Mouse (Mus musculus) forebrain, embryonic 15.5 days (tissue): ENCODE results near the gene Anks3. TPM values are rescaled to one million over a fixed set of nuclear protein-coding genes. Genes with fewer than 3 reads are reported as not detected.

Source experiments
- ATAC-seq: fragments of 200-750 bp; cut with Nextera tagmentation; replicated peaks from 2 replicates; pipeline ENCODE4 v1.8.0; 2017; ENCODE audit warnings: mild to moderate bottlenecking, moderate TSS enrichment, moderate library complexity
- H3K27ac ChIP-seq: fragments of 300-500 bp; sonication (generic); replicated peaks from 2 replicates; pipeline ENCODE4 v1.5.1; 2015; ENCODE audit warnings: mild to moderate bottlenecking, inconsistent platforms
- H3K27me3 ChIP-seq: fragments of 300-500 bp; sonication (generic); 2 replicates; pipeline ENCODE4 v1.6.1; 2015; ENCODE audit warnings: inconsistent platforms
- H3K36me3 ChIP-seq: fragments of 300-500 bp; sonication (generic); 2 replicates; pipeline ENCODE4 v1.6.1; 2015; ENCODE audit warnings: mild to moderate bottlenecking, inconsistent platforms
- H3K4me1 ChIP-seq: fragments of 300-500 bp; sonication (generic); 2 replicates; pipeline ENCODE4 v1.6.1; 2015; ENCODE audit warnings: inconsistent platforms
- H3K4me2 ChIP-seq: fragments of 300-500 bp; sonication (generic); replicated peaks from 2 replicates; pipeline ENCODE4 v1.6.1; 2015; ENCODE audit warnings: mild to moderate bottlenecking, inconsistent platforms
- H3K4me3 ChIP-seq: fragments of 300-500 bp; sonication (generic); 2 replicates; pipeline ENCODE4 v1.5.1; 2015; ENCODE audit warnings: mild to moderate bottlenecking, inconsistent platforms
- H3K9ac ChIP-seq: fragments of 300-500 bp; sonication (generic); replicated peaks from 2 replicates; pipeline ENCODE4 v1.6.1; 2015; ENCODE audit warnings: mild to moderate bottlenecking, inconsistent platforms
- H3K9me3 ChIP-seq: fragments of 300-500 bp; sonication (generic); 2 replicates; pipeline ENCODE4 v1.6.1; 2016; ENCODE audit warnings: inconsistent platforms
- WGBS: fragments of 180-500 bp; shearing (Covaris S2); methylation state at CpG from one replicate; pipeline ENCODE4 v1.1.7; 2015; ENCODE audit warnings: mixed read lengths; 5-methylcytosine and 5-hydroxymethylcytosine counted together
- polyA plus RNA-seq: library from polyadenylated mRNA; unstranded; fragments of >200 nt; fragmentation: Nextera tagmentation; extraction: Ambion mirVana; gene quantifications from 2 replicates; pipeline ENCODE4 v1.2.1, GENCODE M21; 2015

Gene Anks3
- polyA plus RNA-seq, result 79.9 and 80.7 TPM in 2 replicates

- peak within 1 kb of the TSS; percentile 68 for H3K4me2 ChIP-seq
- no peaks in the 10 kb centered on the region for H3K36me3 ChIP-seq
- no peaks in the 10 kb centered on the region for H3K27me3 ChIP-seq
- H3K9ac ChIP-seq, result peak within 1 kb of the TSS; percentile 77
- under 1% methylated on average over 76 of the region's 76 CpGs for WGBS
- peak within 1 kb of the TSS; percentile 80 for H3K4me3 ChIP-seq
- ATAC-seq, result peak; percentile 99
- H3K4me1 ChIP-seq, result peaks cover 25% of the 10 kb centered on the region
- H3K9me3 ChIP-seq, result no peaks in the 10 kb centered on the region
- peak within 1 kb of the TSS; percentile 85 for H3K27ac ChIP-seq
Measured at GRCm38 (mm10) chr16:4963797-4964709, at the start of gene Anks3. Anks3 (minus strand) TSS chr16:4964205.

DNA sequence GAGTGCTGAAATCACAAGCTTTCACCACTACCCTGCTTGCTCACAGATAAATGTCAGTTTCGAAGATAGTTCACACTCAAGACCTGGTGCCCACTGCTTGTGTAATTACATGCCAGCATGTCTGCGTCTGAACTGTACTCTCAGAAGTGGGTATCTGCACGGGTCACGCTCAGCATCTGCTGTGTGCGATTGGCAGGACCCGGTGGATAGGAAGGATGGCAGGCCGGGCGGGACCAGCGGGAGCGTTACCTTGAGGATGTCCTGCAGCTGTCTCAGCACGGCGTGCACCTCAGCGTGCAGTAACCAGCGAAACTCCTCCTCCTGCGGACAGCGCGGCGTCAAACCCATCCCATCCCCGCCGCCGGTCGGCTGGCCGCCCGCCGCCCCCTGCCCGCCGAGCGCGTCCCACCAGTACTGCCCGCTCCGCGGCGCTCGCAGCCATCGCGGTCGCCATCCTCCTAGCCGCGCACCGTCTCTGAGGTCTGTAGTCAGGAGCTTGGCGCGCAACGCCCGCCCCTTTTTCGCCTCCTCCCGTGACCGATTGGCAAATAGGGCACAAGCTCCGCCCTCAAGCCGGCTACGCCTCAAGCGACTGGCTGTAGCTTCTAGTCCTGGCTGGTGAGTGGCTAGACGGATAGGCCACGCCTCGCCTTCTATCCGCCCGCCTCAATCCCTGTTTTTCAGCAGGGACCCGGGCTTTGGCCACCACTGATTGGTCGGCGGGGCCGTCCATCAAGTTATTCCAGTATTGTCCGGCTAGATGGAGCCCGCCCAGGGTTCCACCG, 49.2 kb upstream of the Anks3 start, which contains the start of gene Rogdi:
Gene Rogdi (minus strand): TSS at position 500 of the 785 bp plus-strand sequence.
- H3K36me3 ChIP-seq, result peaks cover 39% of the 10 kb centered on the region
- H3K9ac ChIP-seq, result peak within 1 kb of the TSS; percentile 71
- peak within 1 kb of the TSS; percentile 77 for H3K27ac ChIP-seq
- H3K9me3 ChIP-seq, result no peaks in the 10 kb centered on the region
- no peaks in the 10 kb centered on the region for H3K27me3 ChIP-seq
- 1% methylated on average over 57 of the region's 63 CpGs for WGBS
- H3K4me1 ChIP-seq, result peaks cover 11% of the 10 kb centered on the region
- peak within 1 kb of the TSS; percentile 67 for H3K4me2 ChIP-seq
- peak; percentile 99 for ATAC-seq
- peak within 1 kb of the TSS; percentile 60 for H3K4me3 ChIP-seq

GRCm38 (mm10) chr16:5012036-5013005, 48.3 kb upstream of the Anks3 start:
- WGBS, result 50% methylated on average over 13 of the region's 13 CpGs
- H3K4me2 ChIP-seq, result peak overlapping the region; percentile 67
- H3K4me3 ChIP-seq, result peak overlapping the region; percentile 60
- H3K36me3 ChIP-seq, result peaks cover 29% of the 10 kb centered on the region
- peak overlapping the region; percentile 77; the same call in 1 of the 2 replicates for H3K27ac ChIP-seq
- H3K9ac ChIP-seq, result peak overlapping the region; percentile 71
- no peaks in the 10 kb centered on the region for H3K9me3 ChIP-seq
- H3K27me3 ChIP-seq, result no peaks in the 10 kb centered on the region
- peaks cover 11% of the 10 kb centered on the region for H3K4me1 ChIP-seq
- ATAC-seq, result no peak

GRCm38 (mm10) chr16:5011285-5011684, 47.3 kb upstream of the Anks3 start:
- Histone ChIP-seq H3K4me3 (no peak overlapping the region), H3K4me2 (no peak overlapping the region), H3K4me1 (peaks cover 11% of the 10 kb centered on the region), H3K9me3 (no peaks in the 10 kb centered on the region), H3K27me3 (no peaks in the 10 kb centered on the region), H3K9ac (no peak overlapping the region), H3K27ac (no peak overlapping the region), H3K36me3 (peaks cover 19% of the 10 kb centered on the region)
- 91% methylated on average over 7 of the region's 7 CpGs for WGBS
- no peak for ATAC-seq

GRCm38 (mm10) chr16:5010371-5010935, 46.4 kb upstream of the Anks3 start:
- Histone ChIP-seq H3K27me3 (no peaks in the 10 kb centered on the region), H3K4me3 (no peak overlapping the region), H3K4me2 (no peak overlapping the region), H3K9ac (no peak overlapping the region), H3K36me3 (peaks cover 11% of the 10 kb centered on the region), H3K27ac (no peak overlapping the region), H3K4me1 (peaks cover 11% of the 10 kb centered on the region), H3K9me3 (no peaks in the 10 kb centered on the region)
- WGBS, result 95% methylated on average over 10 of the region's 10 CpGs
- ATAC-seq, result no peak

- no peaks in the 10 kb centered on the region for H3K27me3 ChIP-seq
- H3K4me2 ChIP-seq, result no peak overlapping the region
- H3K27ac ChIP-seq, result no peak overlapping the region
- H3K9ac ChIP-seq, result no peak overlapping the region
- ATAC-seq, result no peak
- no peaks in the 10 kb centered on the region for H3K9me3 ChIP-seq
- no peaks in the 10 kb centered on the region for H3K36me3 ChIP-seq
- H3K4me1 ChIP-seq, result peaks cover 11% of the 10 kb centered on the region
- WGBS, result 84% methylated on average over 12 of the region's 12 CpGs
- no peak overlapping the region for H3K4me3 ChIP-seq
Measured at GRCm38 (mm10) chr16:5008076-5008475, 44.1 kb upstream of the Anks3 start.

DNA sequence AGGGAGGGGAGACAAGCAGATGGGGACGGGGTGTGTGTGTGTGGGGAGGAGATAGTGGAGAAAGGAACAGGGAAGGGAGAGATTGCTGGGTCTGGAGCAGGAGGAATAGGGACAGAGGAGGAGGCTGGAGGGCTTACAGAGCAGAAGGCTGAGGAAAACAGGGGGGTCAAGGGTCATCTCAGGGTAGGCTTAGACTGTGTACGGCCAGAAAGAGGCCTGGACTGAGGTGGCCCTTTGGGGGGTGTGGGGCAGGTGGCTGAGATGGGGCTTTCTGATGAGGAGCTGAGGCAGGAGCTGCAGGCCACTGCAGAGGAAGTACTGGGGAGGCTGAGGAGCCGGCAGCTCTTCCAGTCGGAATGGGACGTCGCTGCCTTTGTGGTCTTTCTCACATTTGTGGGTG, 43.5 kb upstream of the Anks3 start:
- Histone ChIP-seq H3K4me2 (no peak overlapping the region), H3K4me1 (peaks cover 7% of the 10 kb centered on the region), H3K9ac (no peak overlapping the region), H3K36me3 (no peaks in the 10 kb centered on the region), H3K4me3 (no peak overlapping the region), H3K27ac (no peak overlapping the region), H3K27me3 (no peaks in the 10 kb centered on the region), H3K9me3 (no peaks in the 10 kb centered on the region)
- WGBS, result 51% methylated on average over 6 of the region's 6 CpGs
- no peak for ATAC-seq

- WGBS, result 48% methylated on average over 5 of the region's 5 CpGs
- H3K4me3 ChIP-seq, result no peak within 1 kb of the TSS
- ATAC-seq, result no peak
- peaks cover 3% of the 10 kb centered on the region for H3K4me1 ChIP-seq
- H3K9me3 ChIP-seq, result no peaks in the 10 kb centered on the region
- H3K27ac ChIP-seq, result no peak within 1 kb of the TSS
- no peak within 1 kb of the TSS for H3K9ac ChIP-seq
- no peaks in the 10 kb centered on the region for H3K36me3 ChIP-seq
- H3K4me2 ChIP-seq, result no peak within 1 kb of the TSS
- no peaks in the 10 kb centered on the region for H3K27me3 ChIP-seq
Measured at GRCm38 (mm10) chr16:5007067-5007466, 43.1 kb upstream of the Anks3 start, which contains the start of gene Smim22. Smim22 (plus strand) TSS chr16:5007288.

DNA sequence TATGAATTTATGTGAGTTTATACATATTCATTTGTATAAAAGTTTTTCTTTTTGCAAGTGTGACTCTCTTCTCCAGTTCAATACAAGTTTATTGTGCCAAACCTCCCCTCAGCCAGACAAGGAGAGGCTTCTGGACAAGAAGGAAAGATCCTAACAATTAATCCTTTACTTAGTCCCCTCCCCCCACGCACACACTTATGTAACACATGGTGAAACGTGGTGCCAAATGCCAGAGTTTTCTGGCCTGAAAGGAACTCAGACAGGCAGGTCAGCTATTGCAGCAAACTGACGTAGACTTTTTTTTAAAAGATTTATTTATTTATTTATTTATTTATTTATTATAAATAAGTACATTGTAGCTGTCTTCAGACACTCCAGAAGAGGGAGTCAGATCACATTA, 36.6 kb upstream of the Anks3 start:
- no peak for ATAC-seq
- Histone ChIP-seq H3K4me3 (no peak overlapping the region), H3K4me2 (no peak overlapping the region), H3K27me3 (peaks cover 3% of the 10 kb centered on the region; the same call in 1 of the 2 replicates), H3K27ac (no peak overlapping the region), H3K36me3 (no peaks in the 10 kb centered on the region), H3K4me1 (no peaks in the 10 kb centered on the region), H3K9me3 (no peaks in the 10 kb centered on the region), H3K9ac (no peak overlapping the region)
- WGBS, result 70% methylated on average over 3 of the region's 3 CpGs

- Histone ChIP-seq H3K4me1 (no peaks in the 10 kb centered on the region), H3K9me3 (no peaks in the 10 kb centered on the region), H3K27ac (no peak overlapping the region), H3K27me3 (peaks cover 3% of the 10 kb centered on the region; the same call in 1 of the 2 replicates), H3K9ac (no peak overlapping the region), H3K4me2 (no peak overlapping the region), H3K36me3 (no peaks in the 10 kb centered on the region), H3K4me3 (no peak overlapping the region)
- WGBS, result 77% methylated on average over 1 of the region's 1 CpGs
- ATAC-seq, result no peak
Measured at GRCm38 (mm10) chr16:4998984-4999383, 35.0 kb upstream of the Anks3 start.

- 53% methylated on average over 3 of the region's 3 CpGs for WGBS
- Histone ChIP-seq H3K36me3 (no peaks in the 10 kb centered on the region), H3K9ac (no peak within 1 kb of the TSS), H3K4me2 (no peak within 1 kb of the TSS), H3K4me3 (no peak within 1 kb of the TSS), H3K27ac (no peak within 1 kb of the TSS), H3K9me3 (no peaks in the 10 kb centered on the region), H3K27me3 (peaks cover 3% of the 10 kb centered on the region; the same call in 1 of the 2 replicates), H3K4me1 (no peaks in the 10 kb centered on the region)
- ATAC-seq, result no peak
Measured at GRCm38 (mm10) chr16:4997553-4997952, 33.5 kb upstream of the Anks3 start, which contains the start of gene Sept12. Sept12 (minus strand) TSS chr16:4997852.
